Mouse (Mus musculus) C2C12 (cell line): ENCODE results near the gene Tubb4a. TPM values are rescaled to one million over a fixed set of nuclear protein-coding genes. Genes with fewer than 3 reads are reported as not detected.

Experiments used
- H3K27me3 ChIP-seq: one replicate; pipeline ENCODE4 v1.6.1; 2011; ENCODE audit not compliant: control insufficient read depth, insufficient read depth, insufficient read length
- H3K36me3 ChIP-seq: one replicate; pipeline ENCODE4 v1.6.1; 2011; ENCODE audit not compliant: control insufficient read depth, insufficient read depth
- H3K4me3 ChIP-seq: one replicate; pipeline ENCODE4 v1.5.1; 2011; ENCODE audit warnings: mild to moderate bottlenecking, control low read depth; ENCODE audit not compliant: poor library complexity, insufficient read depth, severe bottlenecking
- H3K79me2 ChIP-seq: one replicate; pipeline ENCODE4 v1.6.1; 2011; ENCODE audit not compliant: control insufficient read depth, insufficient read depth
- H3K79me3 ChIP-seq: one replicate; pipeline ENCODE4 v1.6.1; 2011; ENCODE audit warnings: low read depth, control low read depth
- H3ac ChIP-seq: one replicate; pipeline ENCODE3; 2011; ENCODE audit warnings: low read depth; ENCODE audit not compliant: control insufficient read depth, insufficient read length
- CEBPB ChIP-seq: IDR thresholded peaks from one replicate; pipeline ENCODE4 v1.6.1; 2011; ENCODE audit warnings: low read depth, mild to moderate bottlenecking, control low read depth, moderate library complexity
- CTCF ChIP-seq: IDR thresholded peaks from one replicate; pipeline ENCODE4 v1.5.1; 2011; ENCODE audit not compliant: control insufficient read depth, insufficient read depth, insufficient read length
- FOSL1 ChIP-seq: IDR thresholded peaks from one replicate; pipeline ENCODE4 v1.8.0; 2011; ENCODE audit warnings: mild to moderate bottlenecking, low read length; ENCODE audit not compliant: poor library complexity, insufficient read depth, severe bottlenecking
- MAX ChIP-seq: IDR thresholded peaks from one replicate; pipeline ENCODE4 v1.6.1; 2011; ENCODE audit warnings: mild to moderate bottlenecking, control low read depth
- MYOD1 ChIP-seq: IDR thresholded peaks from one replicate; pipeline ENCODE4 v1.6.1; 2011; ENCODE audit warnings: low read depth; ENCODE audit not compliant: control insufficient read depth, insufficient read length
- MYOG ChIP-seq: IDR thresholded peaks from one replicate; pipeline ENCODE4 v1.6.1; 2011; ENCODE audit not compliant: control insufficient read depth, insufficient read length; ENCODE audit errors: extremely low read depth
- USF1 ChIP-seq: IDR thresholded peaks from one replicate; pipeline ENCODE4 v1.6.1; 2011; ENCODE audit warnings: low read depth, mild to moderate bottlenecking, control low read depth, moderate library complexity
- polyA plus RNA-seq: library from polyadenylated mRNA; unstranded; fragments of >200 nt; fragmentation: generic; extraction: Trizol; gene quantifications from one replicate; pipeline ENCODE4 v1.2.1, GENCODE M21; 2012; ENCODE audit warnings: missing spikeins

Gene Tubb4a
- polyA plus RNA-seq, 1 experiment = 0.18 TPM

DNA sequence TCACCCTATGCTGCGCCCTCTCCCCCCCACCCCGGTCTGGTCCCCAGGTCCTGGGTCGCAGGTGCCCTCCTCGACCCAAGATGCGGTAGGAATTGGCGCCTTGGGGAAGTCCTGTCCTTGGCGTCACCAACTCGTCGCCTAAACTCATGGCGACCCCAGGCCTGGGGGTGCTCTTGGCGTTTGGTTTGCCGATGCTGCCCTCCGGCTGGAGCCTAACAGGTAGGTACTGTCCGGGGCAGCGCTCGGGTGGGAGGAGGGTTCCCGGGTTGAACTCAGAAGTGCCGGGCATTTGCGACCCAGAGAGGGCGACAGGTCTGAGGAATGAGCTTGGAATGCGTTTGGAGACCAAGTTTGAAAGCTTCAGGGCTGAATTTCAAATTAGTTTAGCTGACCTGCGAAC lies 25.0 kb downstream of the Tubb4a start:
- Histone ChIP-seq H3K27me3 (peaks cover 70% of the 10 kb centered on the region), H3ac (no peak overlapping the region), H3K4me3 (no peak overlapping the region), H3K79me3 (no peaks in the 10 kb centered on the region), H3K79me2 (no peaks in the 10 kb centered on the region), H3K36me3 (no peaks in the 10 kb centered on the region)
- TF ChIP-seq MAX (no peak), CEBPB (no peak), MYOD1 (no peak), CTCF (no peak), MYOG (no peak), USF1 (no peak), FOSL1 (no peak)

DNA sequence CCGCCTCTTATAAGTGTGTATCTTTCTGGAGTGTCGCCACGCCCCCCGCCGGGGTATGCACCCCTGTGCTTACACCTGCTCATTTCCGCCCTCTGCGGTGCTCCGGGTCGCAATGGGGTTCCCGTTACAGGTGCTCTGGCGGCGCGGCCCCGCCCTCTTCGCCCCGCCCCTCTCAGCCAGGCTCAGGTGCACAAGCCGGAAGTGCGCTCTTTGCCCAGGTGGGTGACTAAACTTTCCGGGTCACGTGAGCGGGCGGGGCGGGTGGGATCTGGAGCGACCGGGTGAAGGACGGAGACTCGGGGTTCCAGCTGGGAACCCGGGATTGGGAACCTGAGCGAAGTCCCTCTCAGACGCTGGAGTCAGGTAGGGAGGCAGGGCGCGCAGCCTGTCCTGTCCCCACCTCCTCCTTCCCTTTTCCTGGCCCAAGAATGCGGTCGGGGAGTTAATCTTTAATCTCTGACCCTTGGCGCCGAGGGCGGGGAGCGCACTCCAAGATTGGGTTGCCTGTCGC lies 25.5 kb downstream of the Tubb4a start:
- Histone ChIP-seq H3K79me2 (no peaks in the 10 kb centered on the region), H3ac (no peak overlapping the region), H3K79me3 (no peaks in the 10 kb centered on the region), H3K4me3 (no peak overlapping the region), H3K27me3 (peaks cover 65% of the 10 kb centered on the region), H3K36me3 (no peaks in the 10 kb centered on the region)
- TF ChIP-seq CEBPB (no peak), MYOG (no peak), MAX (no peak), FOSL1 (no peak), USF1 (no peak), MYOD1 (no peak), CTCF (no peak)

DNA sequence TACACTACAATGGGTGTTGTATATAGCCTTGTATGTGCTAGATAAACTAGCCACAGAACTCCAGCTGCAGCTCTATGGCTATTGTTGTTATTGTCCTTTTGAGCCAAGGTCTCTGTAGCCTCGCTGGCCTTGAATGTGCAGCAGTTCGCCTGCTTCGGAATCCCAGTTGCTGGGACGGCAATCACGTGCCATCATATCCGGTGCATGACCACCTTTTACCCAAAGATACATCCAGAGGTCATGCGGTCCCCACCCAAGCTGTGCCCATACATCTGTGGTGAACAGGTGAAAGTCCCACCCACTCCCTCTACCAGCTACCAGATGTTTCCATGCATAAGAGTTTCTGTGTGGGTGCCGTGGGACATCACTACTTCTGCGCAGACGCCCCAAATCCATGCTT lies 26.5 kb downstream of the Tubb4a start:
- Histone ChIP-seq H3K4me3 (no peak overlapping the region), H3K36me3 (no peaks in the 10 kb centered on the region), H3K79me2 (no peaks in the 10 kb centered on the region), H3K79me3 (no peaks in the 10 kb centered on the region), H3ac (no peak overlapping the region), H3K27me3 (peaks cover 57% of the 10 kb centered on the region)
- TF ChIP-seq MYOD1 (no peak), FOSL1 (no peak), USF1 (no peak), MAX (no peak), MYOG (no peak), CTCF (no peak)

DNA sequence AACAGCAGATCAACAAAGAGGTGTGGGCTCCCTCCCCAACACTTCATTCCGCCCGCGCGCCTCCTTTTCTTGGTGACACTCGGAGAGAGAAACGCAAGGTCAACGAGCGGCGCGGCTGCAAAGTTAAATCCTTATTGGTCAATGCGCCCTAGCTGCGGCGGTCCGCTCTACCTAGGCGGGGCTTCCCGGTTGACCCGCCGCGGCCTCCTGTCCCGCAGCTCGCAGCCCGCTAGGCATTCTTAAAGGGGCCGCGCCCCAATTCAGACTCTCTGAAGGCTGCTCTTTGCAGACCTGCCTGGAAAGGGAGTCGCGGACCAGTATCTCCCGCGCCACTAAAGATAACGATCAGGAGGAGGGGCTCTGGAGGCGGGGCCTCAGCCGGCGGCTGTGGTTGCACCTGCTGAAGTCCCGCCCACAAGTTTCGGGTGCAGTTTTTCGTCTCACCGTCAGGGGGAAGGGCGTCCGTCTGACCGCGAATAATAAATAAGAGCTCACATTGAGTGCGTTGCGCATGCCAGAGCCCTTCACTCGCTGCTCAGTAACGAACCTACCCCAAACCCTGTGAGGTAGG lies 27.3 kb downstream of the Tubb4a start:
- peak overlapping the region; percentile 15 for H3K4me3 ChIP-seq
- peaks cover 54% of the 10 kb centered on the region for H3K27me3 ChIP-seq
- no peaks in the 10 kb centered on the region for H3K79me2 ChIP-seq
- no peaks in the 10 kb centered on the region for H3K36me3 ChIP-seq
- H3K79me3 ChIP-seq = no peaks in the 10 kb centered on the region
- TF ChIP-seq FOSL1 = no peak
- TF ChIP-seq USF1 = no peak
- TF ChIP-seq MYOD1 = no peak
- no peak for TF ChIP-seq MAX
- TF ChIP-seq CTCF = no peak
- TF ChIP-seq CEBPB = no peak
- no peak for TF ChIP-seq MYOG
- no peak overlapping the region for H3ac ChIP-seq

DNA sequence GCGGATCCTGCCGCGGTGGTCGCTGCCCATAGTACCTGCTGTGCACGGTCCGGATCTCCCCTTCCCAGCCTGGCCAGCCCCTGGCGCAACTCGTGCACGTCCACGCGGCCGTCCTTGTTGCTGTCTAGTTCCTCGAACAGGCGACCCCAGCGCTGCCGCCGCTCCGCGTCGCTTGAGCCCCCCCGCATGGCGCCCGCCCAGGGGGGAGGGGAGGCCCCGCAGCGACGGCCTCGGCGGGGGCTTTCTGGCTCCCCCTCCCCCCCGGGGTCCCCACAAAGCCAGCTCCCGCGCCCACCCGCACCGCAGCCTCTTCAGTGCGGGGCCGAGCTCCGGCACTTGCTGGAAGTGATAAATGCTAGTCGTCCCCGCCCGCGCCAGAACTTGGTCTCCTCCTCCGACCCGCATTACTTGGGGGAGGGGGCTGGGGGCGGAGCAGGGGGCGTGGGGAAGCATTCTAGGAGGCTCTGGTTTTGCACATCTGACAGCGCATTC lies 28.1 kb downstream of the Tubb4a start, which contains the start of gene Slc25a23:
Gene Slc25a23 (minus strand): TSS at position 378 of the 492 bp plus-strand sequence.
- Histone ChIP-seq H3K4me3 (peak within 1 kb of the TSS; percentile 15), H3K27me3 (peaks cover 48% of the 10 kb centered on the region), H3ac (no peak within 1 kb of the TSS), H3K79me2 (no peaks in the 10 kb centered on the region), H3K79me3 (no peaks in the 10 kb centered on the region), H3K36me3 (no peaks in the 10 kb centered on the region)
- TF ChIP-seq MAX (no peak), CEBPB (no peak), MYOG (no peak), MYOD1 (no peak), CTCF (no peak), USF1 (no peak), FOSL1 (no peak)

DNA sequence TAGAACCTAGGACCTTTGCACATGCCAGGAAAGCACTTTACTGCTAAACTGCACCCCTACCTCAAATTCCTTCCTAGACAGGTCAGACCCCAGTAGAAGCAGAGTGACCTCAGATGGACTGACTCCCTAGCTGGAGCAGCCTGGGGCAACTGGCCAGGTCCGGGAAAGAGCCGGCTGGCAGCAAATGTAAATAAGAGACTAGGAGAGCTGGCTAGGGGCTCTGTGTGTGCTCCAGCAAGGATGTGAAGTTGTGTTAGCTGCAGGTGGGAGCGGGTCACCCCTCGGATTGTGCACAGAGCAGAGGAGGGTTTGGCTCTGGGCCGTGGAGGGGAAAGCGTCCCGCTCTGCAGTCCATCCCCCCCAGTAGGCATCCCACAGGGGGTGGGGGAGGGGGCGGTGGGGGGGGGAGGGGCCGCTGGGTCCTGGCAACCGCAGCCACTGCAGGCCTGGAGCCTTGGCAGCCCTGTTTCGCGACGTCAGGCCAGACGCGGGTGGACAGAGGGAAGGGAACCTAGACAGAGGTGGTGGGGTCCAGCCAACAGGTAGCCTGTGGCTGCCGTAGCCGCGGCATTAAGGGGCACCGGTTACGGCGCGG lies 28.6 kb downstream of the Tubb4a start, which contains the start of gene Crb3:
Gene Crb3 (plus strand): TSS at position 215 of the 595 bp plus-strand sequence.
- Histone ChIP-seq H3K27me3 (peaks cover 43% of the 10 kb centered on the region), H3K36me3 (no peaks in the 10 kb centered on the region), H3K4me3 (no peak within 1 kb of the TSS), H3K79me2 (no peaks in the 10 kb centered on the region), H3ac (no peak within 1 kb of the TSS), H3K79me3 (no peaks in the 10 kb centered on the region)
- TF ChIP-seq FOSL1 (no peak), MAX (no peak), MYOG (no peak), CTCF (no peak), USF1 (no peak), MYOD1 (no peak), CEBPB (no peak)
